Mouse (Mus musculus): Measurements from ENCODE around the gene Atrx.

GRCm38 (mm10) chrX:105923896-105924295, 5.3 kb downstream of the Atrx start:
- TF ChIP-seq CTCF (IDR thresholded peaks at IDR 0.05; ENCODE audit: control insufficient read depth, insufficient read depth, insufficient read length), result no peak
- TF ChIP-seq MYOD1 (IDR thresholded peaks at IDR 0.05; ENCODE audit: control insufficient read depth, insufficient read length, low read depth), result no peak

Data from C2C12 (cell line).